Mouse (Mus musculus) kidney, embryonic 15.5 days (tissue): ENCODE data around the gene Zar1. TPM values are rescaled to one million over a fixed set of nuclear protein-coding genes. Genes with fewer than 3 reads are reported as not detected.
"Not testable (repeated sequence)": the region's sequence is repeated elsewhere in the genome, so short reads cannot be mapped to it uniquely, and the experiment has no call there.

Experiments
- ATAC-seq: fragments of 200-750 bp; cut with Nextera tagmentation; replicated peaks from 2 replicates; pipeline ENCODE4 v1.8.0; 2017; ENCODE audit warnings: moderate TSS enrichment; ENCODE audit not compliant: low FRiP score
- H3K27ac ChIP-seq: fragments of 300-500 bp; sonication (generic); 2 replicates; pipeline ENCODE4 v1.5.1; 2015; ENCODE audit warnings: mild to moderate bottlenecking, inconsistent platforms
- H3K27me3 ChIP-seq: fragments of 300-500 bp; sonication (generic); 2 replicates; pipeline ENCODE4 v1.6.1; 2015; ENCODE audit warnings: inconsistent platforms
- H3K36me3 ChIP-seq: fragments of 300-500 bp; sonication (generic); 2 replicates; pipeline ENCODE4 v1.6.1; 2015; ENCODE audit warnings: inconsistent platforms
- H3K4me1 ChIP-seq: fragments of 300-500 bp; sonication (generic); 2 replicates; pipeline ENCODE4 v1.6.1; 2015; ENCODE audit warnings: inconsistent platforms
- H3K4me2 ChIP-seq: fragments of 300-500 bp; sonication (generic); 2 replicates; pipeline ENCODE4 v1.6.1; 2015; ENCODE audit warnings: moderate library complexity, mild to moderate bottlenecking, inconsistent platforms
- H3K4me3 ChIP-seq: fragments of 300-500 bp; sonication (generic); replicated peaks from 2 replicates; pipeline ENCODE4 v1.5.1; 2015; ENCODE audit warnings: mild to moderate bottlenecking, inconsistent platforms
- H3K9ac ChIP-seq: fragments of 300-500 bp; sonication (generic); 2 replicates; pipeline ENCODE4 v1.6.1; 2015; ENCODE audit warnings: mild to moderate bottlenecking, inconsistent platforms
- H3K9me3 ChIP-seq: fragments of 300-500 bp; sonication (generic); replicated peaks from 2 replicates; pipeline ENCODE4 v1.6.1; 2016; ENCODE audit warnings: inconsistent platforms
- WGBS: fragments of 180-500 bp; shearing (Covaris S2); methylation state at CpG from one replicate; pipeline ENCODE4 v1.1.7; 2015; ENCODE audit warnings: mixed read lengths; 5-methylcytosine and 5-hydroxymethylcytosine counted together
- polyA plus RNA-seq: library from polyadenylated mRNA; unstranded; fragments of >200 nt; fragmentation: Nextera tagmentation; extraction: Ambion mirVana; gene quantifications from 2 replicates; pipeline ENCODE4 v1.2.1, GENCODE M21; 2015

The Zar1 gene
- polyA plus RNA-seq, 1 experiment from 2014 or later = 0.39 TPM

- ATAC-seq, H3K4me2 ChIP-seq, H3K36me3 ChIP-seq, H3K4me1 ChIP-seq, H3K27me3 ChIP-seq, H3K4me3 ChIP-seq, H3K9ac ChIP-seq, H3K27ac ChIP-seq, H3K9me3 ChIP-seq: not testable (repeated sequence)
- WGBS = 81% methylated on average over 2 of the region's 2 CpGs
These were observed 17.9 kb downstream of the Zar1 start for GRCm38 (mm10) chr5:72563183-72563582.

GRCm38 (mm10) chr5:72560976-72561628 lies 20.0 kb downstream of the Zar1 start:
- H3K27me3 ChIP-seq = no peaks in the 10 kb centered on the region
- no peak overlapping the region for H3K4me2 ChIP-seq
- no peak overlapping the region for H3K27ac ChIP-seq
- H3K9me3 ChIP-seq = no peaks in the 10 kb centered on the region
- peaks cover 11% of the 10 kb centered on the region; the same call in 1 of the 2 replicates for H3K4me1 ChIP-seq
- no peaks in the 10 kb centered on the region for H3K36me3 ChIP-seq
- WGBS = 78% methylated on average over 3 of the region's 3 CpGs
- H3K4me3 ChIP-seq = no peak overlapping the region
- ATAC-seq = no peak
- no peak overlapping the region for H3K9ac ChIP-seq

DNA sequence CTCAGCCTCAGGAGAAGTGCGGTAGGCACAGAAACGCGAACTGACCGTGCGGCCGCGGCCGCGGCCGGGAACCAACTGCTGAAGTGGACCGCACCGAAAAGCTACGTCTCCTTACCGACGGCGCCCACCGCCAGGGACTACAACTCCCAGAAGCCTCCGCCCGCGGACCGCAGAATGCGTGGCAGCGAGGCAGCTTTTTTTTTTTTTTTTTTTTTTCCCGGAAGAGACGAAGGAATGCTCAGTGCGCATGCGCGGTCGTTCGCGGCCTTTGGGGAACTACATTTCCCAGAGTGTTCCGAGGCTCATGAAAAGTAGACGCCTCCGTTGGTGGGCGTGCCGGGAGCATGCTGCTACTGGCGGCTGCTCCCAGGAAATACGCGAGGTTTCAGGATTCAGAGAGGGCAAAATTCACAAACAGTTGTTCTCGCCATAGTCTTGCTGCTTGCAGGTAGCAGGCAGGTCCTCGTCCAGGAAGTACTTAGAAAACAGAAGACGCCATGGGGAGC lies 21.5 kb downstream of the Zar1 start, which contains the start of gene Nfxl1:
TSS of gene Nfxl1 (minus strand) at position 141 of the 506 bp plus-strand sequence.
- H3K36me3 ChIP-seq = peaks cover 9% of the 10 kb centered on the region
- under 1% methylated on average over 41 of the region's 42 CpGs for WGBS

DNA sequence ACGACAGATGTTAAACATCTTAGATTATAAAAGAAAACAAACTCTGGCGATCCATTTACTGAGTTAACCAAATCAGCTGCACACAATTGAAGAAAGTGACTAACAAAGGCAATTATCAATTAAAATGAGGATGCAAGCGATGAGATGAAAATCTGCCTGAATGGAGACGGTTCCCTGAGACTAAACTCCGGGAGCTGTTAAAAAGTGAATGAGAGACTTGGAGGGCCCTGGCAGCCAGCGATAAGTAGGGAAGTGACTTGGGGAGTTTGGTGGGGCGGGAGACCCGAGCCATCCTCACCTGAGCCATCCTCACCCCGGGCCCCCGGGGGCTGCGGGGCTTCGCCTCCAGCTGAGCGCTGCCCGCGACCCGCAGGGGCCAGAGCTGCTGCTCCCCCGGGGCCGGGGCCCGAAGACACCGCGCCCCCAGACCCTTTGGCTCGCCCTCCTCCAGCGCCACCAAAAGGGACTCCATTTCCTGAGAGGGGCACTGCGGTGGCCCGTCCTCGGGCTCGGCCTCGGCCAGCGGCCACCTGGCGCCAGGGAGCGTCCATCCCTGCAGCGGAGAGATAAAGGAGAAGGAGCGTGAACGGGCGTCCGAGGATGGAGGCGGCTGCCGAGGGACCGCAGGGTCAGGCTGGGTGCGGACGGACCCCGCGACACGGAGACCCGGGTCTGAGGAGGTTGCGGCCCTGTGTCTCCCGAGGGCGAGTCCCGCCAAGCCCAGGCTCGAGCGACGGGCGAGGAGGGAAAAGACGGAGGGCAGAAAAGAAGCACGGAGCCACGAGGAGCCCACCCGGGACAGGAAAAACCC lies 22.1 kb downstream of the Zar1 start:
- peaks cover 11% of the 10 kb centered on the region; the same call in 1 of the 2 replicates for H3K4me1 ChIP-seq
- peak overlapping the region; percentile 89 for H3K9ac ChIP-seq
- H3K27me3 ChIP-seq = no peaks in the 10 kb centered on the region
- peak overlapping the region; percentile 81 for H3K27ac ChIP-seq
- peak; percentile 76 for ATAC-seq
- peak overlapping the region; percentile 80 for H3K4me3 ChIP-seq
- under 1% methylated on average over 57 of the region's 57 CpGs for WGBS
- H3K36me3 ChIP-seq = peaks cover 16% of the 10 kb centered on the region
- peak overlapping the region; percentile 90 for H3K4me2 ChIP-seq
- no peaks in the 10 kb centered on the region for H3K9me3 ChIP-seq

More for the DNA sequence above, 21.5 kb downstream of the Zar1 start, which contains the start of gene Nfxl1:
- H3K27ac ChIP-seq = peak within 1 kb of the TSS; percentile 81
- peak within 1 kb of the TSS; percentile 90 for H3K4me2 ChIP-seq
- H3K9me3 ChIP-seq = no peaks in the 10 kb centered on the region
- peak within 1 kb of the TSS; percentile 89 for H3K9ac ChIP-seq
- peaks cover 11% of the 10 kb centered on the region; the same call in 1 of the 2 replicates for H3K4me1 ChIP-seq
- H3K4me3 ChIP-seq = peak within 1 kb of the TSS; percentile 80
- peak; percentile 96 for ATAC-seq
- H3K27me3 ChIP-seq = no peaks in the 10 kb centered on the region

DNA sequence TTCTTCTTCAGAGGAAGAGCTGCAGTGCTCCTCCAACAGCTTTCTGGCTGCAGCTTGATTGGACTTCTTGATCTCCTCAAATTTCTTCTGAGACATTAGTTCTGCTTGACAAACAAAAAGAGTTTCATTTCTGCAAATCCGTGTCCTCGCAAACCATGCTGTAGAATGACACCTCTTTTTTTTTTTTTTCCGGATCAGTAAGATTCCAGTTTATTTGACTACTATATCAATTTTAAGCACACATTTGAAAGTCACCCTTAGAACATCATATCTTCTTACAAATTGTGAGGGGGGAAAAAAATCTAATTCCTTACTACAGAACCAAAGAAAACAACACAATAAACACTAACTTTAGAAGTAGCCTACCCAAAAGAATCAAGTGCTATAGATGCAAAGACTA lies 24.8 kb downstream of the Zar1 start:
- Histone ChIP-seq H3K4me1 (peaks cover 11% of the 10 kb centered on the region; the same call in 1 of the 2 replicates), H3K27me3 (no peaks in the 10 kb centered on the region), H3K27ac (no peak overlapping the region), H3K36me3 (peaks cover 34% of the 10 kb centered on the region), H3K9ac (no peak overlapping the region), H3K4me3 (no peak overlapping the region), H3K4me2 (no peak overlapping the region), H3K9me3 (no peaks in the 10 kb centered on the region)
- no peak for ATAC-seq
- WGBS = 74% methylated on average over 3 of the region's 3 CpGs

GRCm38 (mm10) chr5:72551209-72551608 lies 29.8 kb downstream of the Zar1 start:
- peaks cover 49% of the 10 kb centered on the region for H3K36me3 ChIP-seq
- 0 out of 2 replicates have a peak, but pooled peaks cover 3% of the 10 kb centered on the region for H3K4me1 ChIP-seq
- H3K9ac ChIP-seq = no peak overlapping the region
- no peaks in the 10 kb centered on the region for H3K27me3 ChIP-seq
- H3K4me3 ChIP-seq = no peak overlapping the region
- H3K9me3 ChIP-seq = no peaks in the 10 kb centered on the region
- no peak overlapping the region for H3K4me2 ChIP-seq
- ATAC-seq = no peak
- H3K27ac ChIP-seq = no peak overlapping the region
- WGBS = 94% methylated on average over 3 of the region's 3 CpGs

DNA sequence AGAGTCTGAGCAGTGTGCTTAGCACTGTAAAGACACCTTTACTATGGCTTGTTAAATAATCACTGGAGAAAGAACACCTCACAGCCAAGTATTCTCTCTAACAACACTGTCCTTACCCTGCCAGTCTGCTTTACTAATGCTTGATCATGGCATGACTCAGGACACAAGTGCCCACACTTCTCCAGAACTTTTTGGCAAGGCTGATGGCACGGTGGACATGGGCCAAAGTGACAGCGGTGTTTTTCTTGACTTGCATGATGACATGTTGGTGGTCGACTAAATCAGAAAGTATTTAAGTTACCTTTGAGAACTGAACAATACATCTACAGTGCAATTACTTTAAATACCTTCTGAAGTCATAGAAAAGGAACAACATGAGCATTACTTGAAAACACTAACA lies 52.2 kb downstream of the Zar1 start:
- H3K27ac ChIP-seq = no peak overlapping the region
- H3K36me3 ChIP-seq = peaks cover 57% of the 10 kb centered on the region
- no peak overlapping the region for H3K4me2 ChIP-seq
- H3K27me3 ChIP-seq = no peaks in the 10 kb centered on the region
- no peak for ATAC-seq
- 93% methylated on average over 3 of the region's 3 CpGs for WGBS
- no peaks in the 10 kb centered on the region for H3K4me1 ChIP-seq
- H3K4me3 ChIP-seq = no peak overlapping the region
- H3K9me3 ChIP-seq = no peaks in the 10 kb centered on the region
- H3K9ac ChIP-seq = no peak overlapping the region

Other genes with a start within 250 kb of the Zar1 start
- 5.4 and 6.0 TPM in 2 replicates for gene Corin, start 76.8 kb downstream of the Zar1 start, polyA plus RNA-seq
- 18.4 and 18.6 TPM in 2 replicates for gene Nfxl1, start 21.6 kb downstream of the Zar1 start, polyA plus RNA-seq
- gene Gm5868, start 6.3 kb upstream of the Zar1 start, polyA plus RNA-seq = 0.23 and 0.58 TPM in 2 replicates
- not detected in 2 replicates for gene Cnga1, start 63.0 kb upstream of the Zar1 start, polyA plus RNA-seq
- 2.8 and 3.1 TPM in 2 replicates for gene Nipal1, start 66.5 kb upstream of the Zar1 start, polyA plus RNA-seq
- gene Txk, start 171.5 kb upstream of the Zar1 start, polyA plus RNA-seq = 0.10 TPM in 1 of 2 replicates, not detected in the other